Mouse (Mus musculus) midbrain, embryonic 15.5 days (tissue): Measurements from ENCODE around the gene Prkd2. TPM values are rescaled to one million over a fixed set of nuclear protein-coding genes. Genes with fewer than 3 reads are reported as not detected.
A peak's percentile ranks its signal among the peaks of the same experiment; 100 is the strongest.

Experiments
- ATAC-seq: fragments of 200-750 bp; cut with Nextera tagmentation; replicated peaks from 2 replicates; pipeline ENCODE4 v1.8.0; 2017; ENCODE audit warnings: moderate TSS enrichment
- H3K27ac ChIP-seq: fragments of 300-500 bp; sonication (generic); 2 replicates; pipeline ENCODE4 v1.5.1; 2015; ENCODE audit warnings: mild to moderate bottlenecking, inconsistent platforms
- H3K27me3 ChIP-seq: fragments of 300-500 bp; sonication (generic); replicated peaks from 2 replicates; pipeline ENCODE4 v1.6.1; 2015; ENCODE audit warnings: inconsistent platforms
- H3K36me3 ChIP-seq: fragments of 300-500 bp; sonication (generic); replicated peaks from 2 replicates; pipeline ENCODE4 v1.6.1; 2015; ENCODE audit warnings: inconsistent platforms
- H3K4me1 ChIP-seq: fragments of 300-500 bp; sonication (generic); 2 replicates; pipeline ENCODE4 v1.6.1; 2015; ENCODE audit warnings: inconsistent platforms
- H3K4me2 ChIP-seq: fragments of 300-500 bp; sonication (generic); 2 replicates; pipeline ENCODE4 v1.6.1; 2015; ENCODE audit warnings: inconsistent platforms, mild to moderate bottlenecking, moderate library complexity
- H3K4me3 ChIP-seq: fragments of 300-500 bp; sonication (generic); 2 replicates; pipeline ENCODE4 v1.5.1; 2015; ENCODE audit warnings: mild to moderate bottlenecking, inconsistent platforms
- H3K9ac ChIP-seq: fragments of 300-500 bp; sonication (generic); 2 replicates; pipeline ENCODE4 v1.6.1; 2015; ENCODE audit warnings: mild to moderate bottlenecking, inconsistent platforms
- H3K9me3 ChIP-seq: fragments of 300-500 bp; sonication (generic); 2 replicates; pipeline ENCODE4 v1.6.1; 2016; ENCODE audit warnings: inconsistent platforms
- WGBS: fragments of 180-500 bp; shearing (Covaris S2); methylation state at CpG from one replicate; pipeline ENCODE4 v1.1.7; 2015; ENCODE audit warnings: mixed read lengths; 5-methylcytosine and 5-hydroxymethylcytosine counted together
- polyA plus RNA-seq: library from polyadenylated mRNA; unstranded; fragments of >200 nt; fragmentation: Nextera tagmentation; extraction: Ambion mirVana; gene quantifications from 2 replicates; pipeline ENCODE4 v1.2.1, GENCODE M21; 2015

Gene Prkd2
- polyA plus RNA-seq, 1 experiment from 2014 or later, result 6.7 TPM

GRCm38 (mm10) chr7:16906281-16906680 is 63.6 kb downstream of the Prkd2 start, which contains the start of gene Ptgir:
Gene Ptgir, plus strand, starts transcription at chr7:16906490.
- no peak for ATAC-seq
- H3K9ac ChIP-seq, result no peak within 1 kb of the TSS; the same call in 1 of the 2 replicates
- no peaks in the 10 kb centered on the region for H3K9me3 ChIP-seq
- no peaks in the 10 kb centered on the region for H3K27me3 ChIP-seq
- H3K4me3 ChIP-seq, result no peak within 1 kb of the TSS
- no peaks in the 10 kb centered on the region for H3K36me3 ChIP-seq
- 13% methylated on average over 6 of the region's 6 CpGs for WGBS
- no peak within 1 kb of the TSS for H3K27ac ChIP-seq
- peaks cover 4% of the 10 kb centered on the region; the same call in 1 of the 2 replicates for H3K4me1 ChIP-seq
- H3K4me2 ChIP-seq, result no peak within 1 kb of the TSS

- Histone ChIP-seq H3K4me3 (no peak overlapping the region), H3K27me3 (no peaks in the 10 kb centered on the region), H3K27ac (no peak overlapping the region), H3K9me3 (no peaks in the 10 kb centered on the region), H3K4me2 (no peak overlapping the region), H3K9ac (no peak overlapping the region), H3K4me1 (peaks cover 4% of the 10 kb centered on the region; the same call in 1 of the 2 replicates), H3K36me3 (no peaks in the 10 kb centered on the region)
- no peak for ATAC-seq
- 93% methylated on average over 41 of the region's 41 CpGs for WGBS
Observed at GRCm38 (mm10) chr7:16906889-16907559, 64.3 kb downstream of the Prkd2 start.

GRCm38 (mm10) chr7:16907842-16908241 is 65.1 kb downstream of the Prkd2 start:
- WGBS, result 73% methylated on average over 7 of the region's 7 CpGs
- no peaks in the 10 kb centered on the region for H3K36me3 ChIP-seq
- no peak for ATAC-seq
- no peak overlapping the region for H3K27ac ChIP-seq
- peaks cover 4% of the 10 kb centered on the region; the same call in 1 of the 2 replicates for H3K4me1 ChIP-seq
- H3K4me2 ChIP-seq, result no peak overlapping the region
- no peak overlapping the region for H3K4me3 ChIP-seq
- no peaks in the 10 kb centered on the region for H3K9me3 ChIP-seq
- H3K9ac ChIP-seq, result no peak overlapping the region
- no peaks in the 10 kb centered on the region for H3K27me3 ChIP-seq

- Histone ChIP-seq H3K4me3 (no peak overlapping the region), H3K9me3 (no peaks in the 10 kb centered on the region), H3K27ac (no peak overlapping the region), H3K4me1 (peaks cover 4% of the 10 kb centered on the region; the same call in 1 of the 2 replicates), H3K9ac (no peak overlapping the region), H3K36me3 (no peaks in the 10 kb centered on the region), H3K4me2 (no peak overlapping the region), H3K27me3 (no peaks in the 10 kb centered on the region)
- ATAC-seq, result no peak
- 48% methylated on average over 11 of the region's 11 CpGs for WGBS
Observed at GRCm38 (mm10) chr7:16908367-16908766, 65.7 kb downstream of the Prkd2 start.

GRCm38 (mm10) chr7:16908859-16909258 is 66.2 kb downstream of the Prkd2 start:
- Histone ChIP-seq H3K4me3 (no peak overlapping the region), H3K4me2 (no peak overlapping the region), H3K36me3 (no peaks in the 10 kb centered on the region), H3K27me3 (no peaks in the 10 kb centered on the region), H3K9me3 (no peaks in the 10 kb centered on the region), H3K27ac (no peak overlapping the region), H3K9ac (no peak overlapping the region), H3K4me1 (peaks cover 4% of the 10 kb centered on the region; the same call in 1 of the 2 replicates)
- ATAC-seq, result no peak
- WGBS, result 66% methylated on average over 11 of the region's 11 CpGs

GRCm38 (mm10) chr7:16909909-16910308 is 67.2 kb downstream of the Prkd2 start:
- H3K4me1 ChIP-seq, result peaks cover 4% of the 10 kb centered on the region; the same call in 1 of the 2 replicates
- peaks cover 7% of the 10 kb centered on the region; the same call in 1 of the 2 replicates for H3K36me3 ChIP-seq
- H3K9me3 ChIP-seq, result no peaks in the 10 kb centered on the region
- WGBS, result 55% methylated on average over 10 of the region's 10 CpGs
- ATAC-seq, result no peak
- no peak overlapping the region for H3K4me3 ChIP-seq
- H3K4me2 ChIP-seq, result no peak overlapping the region
- H3K9ac ChIP-seq, result no peak overlapping the region
- no peaks in the 10 kb centered on the region for H3K27me3 ChIP-seq
- H3K27ac ChIP-seq, result no peak overlapping the region

- Histone ChIP-seq H3K27me3 (no peaks in the 10 kb centered on the region), H3K4me3 (no peak overlapping the region), H3K27ac (no peak overlapping the region), H3K9me3 (no peaks in the 10 kb centered on the region), H3K4me1 (no peaks in the 10 kb centered on the region), H3K9ac (no peak overlapping the region), H3K36me3 (peaks cover 22% of the 10 kb centered on the region; the same call in 1 of the 2 replicates), H3K4me2 (no peak overlapping the region)
- no peak for ATAC-seq
- WGBS, result 95% methylated on average over 3 of the region's 3 CpGs
Observed at GRCm38 (mm10) chr7:16911904-16912303, 69.2 kb downstream of the Prkd2 start.

- Histone ChIP-seq H3K36me3 (peaks cover 26% of the 10 kb centered on the region; the same call in 1 of the 2 replicates), H3K27me3 (no peaks in the 10 kb centered on the region), H3K27ac (no peak overlapping the region), H3K9me3 (no peaks in the 10 kb centered on the region), H3K9ac (no peak overlapping the region), H3K4me2 (no peak overlapping the region), H3K4me3 (no peak overlapping the region), H3K4me1 (no peaks in the 10 kb centered on the region)
- 70% methylated on average over 6 of the region's 6 CpGs for WGBS
- ATAC-seq, result no peak
Observed at GRCm38 (mm10) chr7:16912360-16912759, 69.7 kb downstream of the Prkd2 start.

- peaks cover 36% of the 10 kb centered on the region for H3K36me3 ChIP-seq
- no peak overlapping the region for H3K9ac ChIP-seq
- no peaks in the 10 kb centered on the region for H3K27me3 ChIP-seq
- peak; percentile 33 for ATAC-seq
- no peak overlapping the region for H3K4me2 ChIP-seq
- no peak overlapping the region for H3K4me3 ChIP-seq
- WGBS, result 38% methylated on average over 10 of the region's 10 CpGs
- H3K4me1 ChIP-seq, result peaks cover 9% of the 10 kb centered on the region
- no peaks in the 10 kb centered on the region for H3K9me3 ChIP-seq
- peak overlapping the region; percentile 18; the same call in 1 of the 2 replicates for H3K27ac ChIP-seq
Observed at GRCm38 (mm10) chr7:16913806-16914452, 71.2 kb downstream of the Prkd2 start.

- Histone ChIP-seq H3K4me1 (peaks cover 17% of the 10 kb centered on the region), H3K4me2 (no peak overlapping the region), H3K9me3 (no peaks in the 10 kb centered on the region), H3K27me3 (no peaks in the 10 kb centered on the region), H3K27ac (peak overlapping the region; percentile 18; the same call in 1 of the 2 replicates), H3K4me3 (no peak overlapping the region), H3K9ac (no peak overlapping the region), H3K36me3 (peaks cover 36% of the 10 kb centered on the region)
- no peak; the same call in 1 of the 2 replicates for ATAC-seq
- 85% methylated on average over 18 of the region's 18 CpGs for WGBS
Observed at GRCm38 (mm10) chr7:16914453-16915343, 72.0 kb downstream of the Prkd2 start.

GRCm38 (mm10) chr7:16915461-16916340 is 73.0 kb downstream of the Prkd2 start:
- H3K9me3 ChIP-seq, result no peaks in the 10 kb centered on the region
- no peak overlapping the region for H3K4me3 ChIP-seq
- H3K9ac ChIP-seq, result no peak overlapping the region
- H3K36me3 ChIP-seq, result peaks cover 36% of the 10 kb centered on the region
- H3K27ac ChIP-seq, result no peak overlapping the region
- H3K4me2 ChIP-seq, result no peak overlapping the region
- peaks cover 27% of the 10 kb centered on the region for H3K4me1 ChIP-seq
- WGBS, result 91% methylated on average over 32 of the region's 32 CpGs
- ATAC-seq, result no peak
- no peaks in the 10 kb centered on the region for H3K27me3 ChIP-seq
